Mouse (Mus musculus): Measurements from ENCODE around the gene Ube2c.

DNA sequence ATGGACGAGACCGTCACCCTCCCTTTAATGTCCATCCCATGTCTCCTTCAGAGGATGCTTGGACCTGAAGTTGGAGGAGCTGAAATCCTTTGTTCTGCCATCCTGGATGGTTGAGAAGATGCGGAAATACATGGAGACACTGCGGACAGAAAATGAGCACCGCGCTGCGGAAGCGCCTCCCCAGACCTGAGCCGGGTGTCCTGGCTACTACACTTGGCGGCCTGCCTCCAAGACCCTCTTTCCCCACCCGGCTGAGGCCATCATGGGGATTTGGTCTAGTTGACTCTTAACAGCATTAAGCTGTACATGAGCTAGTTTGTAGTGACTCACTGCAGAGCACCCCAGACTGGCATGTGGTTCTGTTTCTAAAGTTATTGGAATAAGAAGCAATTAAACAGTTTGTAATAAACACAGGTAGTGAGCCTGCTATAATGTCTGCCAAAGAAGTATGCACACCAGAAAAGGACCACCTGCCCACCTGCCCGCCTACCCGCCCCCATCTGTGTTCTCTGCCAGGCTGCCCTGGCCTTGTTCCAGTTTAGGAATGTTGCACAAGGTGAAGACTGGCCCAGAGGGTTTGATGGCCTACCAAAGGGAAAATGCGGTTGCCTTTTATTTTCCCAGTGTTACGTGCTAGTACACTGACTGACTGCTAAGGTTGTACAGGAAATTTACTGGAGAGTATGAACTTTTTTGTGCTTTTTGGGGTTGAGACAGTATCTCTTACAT, 1.7 kb upstream of the Ube2c start:
- no peak for TF ChIP-seq POLR2A (IDR thresholded peaks at IDR 0.05; ENCODE audit: borderline replicate concordance, extremely low read depth, insufficient read depth, insufficient read length, poor library complexity, severe bottlenecking)
- no peak for TF ChIP-seq CTCF (IDR thresholded peaks at IDR 0.05; ENCODE audit: borderline replicate concordance, extremely low read depth, insufficient read depth, insufficient read length)

Data from brain, embryonic 14.5 days (tissue).